ENCODE assay signal across 9 mouse cellular contexts in genomic region chr9:27409733-27410132, GRCm38 (mm10). TPM values are rescaled to one million over a fixed set of nuclear protein-coding genes. Genes with fewer than 3 reads are reported as not detected.
DNase-seq lines count a peak whose midpoint lies in the region; ATAC-seq and TF ChIP-seq lines count a peak whose summit lies in the region.
"Had no signal": no experiment of that assay in that cellular context is flagged by ENCODE, and none has a peak within 500 bp of the region (broad histone marks: within the 10 kb centered on the region; RNA-seq: fewer than 3 reads in every experiment).

No protein-coding gene starts in this region.

- DNase-seq in heart, postnatal 0 days (ENCODE audit: low spot score) = peak; percentile 29
- DNase-seq in heart, postnatal 25 days (ENCODE audit: low spot score) = no peak
- peak; percentile 14 for DNase-seq in WW6 (ENCODE audit: low read depth, low spot score)
- DNase-seq in embryonic facial prominence, embryonic 11.5 days (ENCODE audit: low spot score) = peak; percentile 81
- peak; percentile 23 for DNase-seq in induced T-regulatory cell, adult 2 months (ENCODE audit: low read depth)
- peak; percentile 82 for DNase-seq in lung, embryonic 14.5 days
- DNase-seq in right cerebral cortex, postnatal 14 days = peak; percentile 15
- DNase-seq in thymus, adult 2 months = no peak

- H3K36me3 ChIP-seq in heart, postnatal 0 days (replicated peaks; ENCODE audit: control insufficient read depth, insufficient read depth, low read length) = no peaks in the 10 kb centered on the region
- H3K36me3 ChIP-seq in embryonic facial prominence, embryonic 11.5 days (replicated peaks; ENCODE audit: control insufficient read depth, insufficient read depth, low read depth, low read length) = no peaks in the 10 kb centered on the region
- no peaks in the 10 kb centered on the region for H3K36me3 ChIP-seq in lung, embryonic 14.5 days (ENCODE audit: insufficient read depth)
- no peaks in the 10 kb centered on the region for H3K36me3 ChIP-seq in thymus, adult 2 months (ENCODE audit: control insufficient read depth, insufficient read depth, low read length)

- intact Hi-C loops in heart, postnatal 25 days (cut with DNase I) = loop anchor here (1.0 to 5.0 kb wide), 2 partner anchors 788 to 839 kb away; no protein-coding TSS in a partner anchor

- no peak overlapping the region for H3K27ac ChIP-seq in heart, postnatal 0 days (ENCODE audit: low read depth)
- no peak overlapping the region for H3K27ac ChIP-seq in embryonic facial prominence, embryonic 11.5 days (replicated peaks; ENCODE audit: low read depth, low read length)
- H3K27ac ChIP-seq in lung, embryonic 14.5 days (ENCODE audit: low read depth) = no peak overlapping the region
- H3K27ac ChIP-seq in thymus, adult 2 months (ENCODE audit: control insufficient read depth, insufficient read depth, low read length) = no peak overlapping the region

- H3K27me3 ChIP-seq in heart, postnatal 0 days (ENCODE audit: control insufficient read depth, insufficient read depth, low read length) = 0 out of 2 replicates have a peak, but pooled peaks cover 3% of the 10 kb centered on the region
- H3K27me3 ChIP-seq in embryonic facial prominence, embryonic 11.5 days (ENCODE audit: control insufficient read depth, insufficient read depth, low read length) = no peaks in the 10 kb centered on the region
- no peaks in the 10 kb centered on the region for H3K27me3 ChIP-seq in lung, embryonic 14.5 days (ENCODE audit: insufficient read depth, low read length)
- no peaks in the 10 kb centered on the region for H3K27me3 ChIP-seq in thymus, adult 2 months (ENCODE audit: control insufficient read depth, insufficient read depth, low read length)

- no peak for TF ChIP-seq EP300 in heart, postnatal 0 days (IDR thresholded peaks at IDR 0.05; ENCODE audit: low read depth)

- no peak for TF ChIP-seq POLR2A in thymus, adult 2 months (IDR thresholded peaks at IDR 0.05; ENCODE audit: control insufficient read depth, extremely low read depth, insufficient read depth, low read length, poor library complexity)

- no peaks in the 10 kb centered on the region for H3K9me3 ChIP-seq in heart, postnatal 0 days (replicated peaks; ENCODE audit: control insufficient read depth, low read length)
- no peaks in the 10 kb centered on the region for H3K9me3 ChIP-seq in embryonic facial prominence, embryonic 11.5 days (replicated peaks; ENCODE audit: control insufficient read depth, low read length)
- H3K9me3 ChIP-seq in lung, embryonic 14.5 days (ENCODE audit: low read depth, low read length) = no peaks in the 10 kb centered on the region
- H3K9me3 ChIP-seq: megakaryocyte, embryonic 14.5 days had no signal

- 0 out of 2 replicates have a peak, but pooled peaks have one; percentile 58 for ATAC-seq in heart, postnatal 0 days (ENCODE audit: insufficient read depth, low read depth)
- peak; percentile 54; the same call in 1 of the 2 replicates for ATAC-seq in embryonic facial prominence, embryonic 11.5 days (replicated peaks; ENCODE audit: insufficient number of reproducible peaks, low FRiP score, low TSS enrichment, low read depth)
- peak; percentile 41; the same call in 1 of the 2 replicates for ATAC-seq in lung, embryonic 14.5 days (ENCODE audit: insufficient read depth)

- TF ChIP-seq CTCF in heart, postnatal 0 days (IDR thresholded peaks at IDR 0.05; ENCODE audit: low read depth) = peak; percentile 83
- peak; percentile 79 for TF ChIP-seq CTCF in lung, embryonic 14.5 days (IDR thresholded peaks at IDR 0.05; ENCODE audit: low read depth)
- no peak for TF ChIP-seq CTCF in thymus, adult 2 months (IDR thresholded peaks at IDR 0.05; ENCODE audit: borderline replicate concordance, control insufficient read depth, extremely low read depth, insufficient read depth, low read length, poor library complexity)

- no peak overlapping the region for H3K4me3 ChIP-seq in heart, postnatal 0 days (ENCODE audit: low read depth, low read length)
- H3K4me3 ChIP-seq in embryonic facial prominence, embryonic 11.5 days (ENCODE audit: low read depth, low read length) = no peak overlapping the region
- H3K4me3 ChIP-seq in lung, embryonic 14.5 days (ENCODE audit: low read depth, low read length) = no peak overlapping the region
- no peak overlapping the region for H3K4me3 ChIP-seq in thymus, adult 2 months (ENCODE audit: control insufficient read depth, insufficient read depth, low read length)
- H3K4me3 ChIP-seq: megakaryocyte, embryonic 14.5 days had no signal

- H3K4me1 ChIP-seq in heart, postnatal 0 days (ENCODE audit: control insufficient read depth, insufficient read depth) = no peaks in the 10 kb centered on the region
- no peaks in the 10 kb centered on the region for H3K4me1 ChIP-seq in embryonic facial prominence, embryonic 11.5 days (ENCODE audit: control insufficient read depth, insufficient read depth, low read length)
- no peaks in the 10 kb centered on the region for H3K4me1 ChIP-seq in lung, embryonic 14.5 days (ENCODE audit: insufficient read depth)
- no peaks in the 10 kb centered on the region for H3K4me1 ChIP-seq in thymus, adult 2 months (replicated peaks; ENCODE audit: control insufficient read depth, insufficient read depth, low read length)

- H3K9ac ChIP-seq in heart, postnatal 0 days (replicated peaks; ENCODE audit: low read depth, low read length) = no peak overlapping the region
- no peak overlapping the region for H3K9ac ChIP-seq in embryonic facial prominence, embryonic 11.5 days (replicated peaks; ENCODE audit: low read length)
- no peak overlapping the region for H3K9ac ChIP-seq in lung, embryonic 14.5 days

- no peak overlapping the region for H3K4me2 ChIP-seq in heart, postnatal 0 days (ENCODE audit: low read depth, low read length)
- H3K4me2 ChIP-seq in embryonic facial prominence, embryonic 11.5 days (ENCODE audit: low read depth, low read length) = no peak overlapping the region
- H3K4me2 ChIP-seq in lung, embryonic 14.5 days = no peak overlapping the region

RNA-seq across cellular contexts. Expression of gene Spata19, which starts 13.1 kb away (rescaled TPM):
- not detected in 2 replicates for total RNA-seq in heart, postnatal 0 days (2014; rRNA removed; ENCODE audit: low replicate concordance)
- polyA plus RNA-seq in heart, postnatal 0 days (2015; fragmentation: Nextera tagmentation; extraction: Ambion mirVana) = not detected in 2 replicates
- not detected for total RNA-seq in heart, postnatal 25 days (2021)
- not detected in 2 replicates for polyA plus RNA-seq in embryonic facial prominence, embryonic 11.5 days (2014; fragmentation: Nextera tagmentation; extraction: Ambion mirVana)
- not detected in 2 replicates for polyA plus RNA-seq in lung, embryonic 14.5 days (2014; fragmentation: Nextera tagmentation; extraction: Ambion mirVana)
- polyA plus RNA-seq in thymus, adult 2 months (2012; rRNA removed) = 0.43 TPM in 1 of 2 replicates, not detected in the other

Comparison
In these comparisons a context has a peak if more than half of its experiments do, and no peak if none do; other contexts are left out.
1. DNase-seq: peak in heart, postnatal 0 days (single experiment), WW6 (single experiment), embryonic facial prominence, embryonic 11.5 days (single experiment), induced T-regulatory cell, adult 2 months (single experiment), lung, embryonic 14.5 days (single experiment) and right cerebral cortex, postnatal 14 days (single experiment); none in heart, postnatal 25 days (single experiment) and thymus, adult 2 months (single experiment).
2. Peak in every context shown above with its lines, with median percentiles within 50 percentile points of each other: ATAC-seq.